Comparison of ENCODE assay signal across 12 mouse cellular contexts in the genomic region with DNA sequence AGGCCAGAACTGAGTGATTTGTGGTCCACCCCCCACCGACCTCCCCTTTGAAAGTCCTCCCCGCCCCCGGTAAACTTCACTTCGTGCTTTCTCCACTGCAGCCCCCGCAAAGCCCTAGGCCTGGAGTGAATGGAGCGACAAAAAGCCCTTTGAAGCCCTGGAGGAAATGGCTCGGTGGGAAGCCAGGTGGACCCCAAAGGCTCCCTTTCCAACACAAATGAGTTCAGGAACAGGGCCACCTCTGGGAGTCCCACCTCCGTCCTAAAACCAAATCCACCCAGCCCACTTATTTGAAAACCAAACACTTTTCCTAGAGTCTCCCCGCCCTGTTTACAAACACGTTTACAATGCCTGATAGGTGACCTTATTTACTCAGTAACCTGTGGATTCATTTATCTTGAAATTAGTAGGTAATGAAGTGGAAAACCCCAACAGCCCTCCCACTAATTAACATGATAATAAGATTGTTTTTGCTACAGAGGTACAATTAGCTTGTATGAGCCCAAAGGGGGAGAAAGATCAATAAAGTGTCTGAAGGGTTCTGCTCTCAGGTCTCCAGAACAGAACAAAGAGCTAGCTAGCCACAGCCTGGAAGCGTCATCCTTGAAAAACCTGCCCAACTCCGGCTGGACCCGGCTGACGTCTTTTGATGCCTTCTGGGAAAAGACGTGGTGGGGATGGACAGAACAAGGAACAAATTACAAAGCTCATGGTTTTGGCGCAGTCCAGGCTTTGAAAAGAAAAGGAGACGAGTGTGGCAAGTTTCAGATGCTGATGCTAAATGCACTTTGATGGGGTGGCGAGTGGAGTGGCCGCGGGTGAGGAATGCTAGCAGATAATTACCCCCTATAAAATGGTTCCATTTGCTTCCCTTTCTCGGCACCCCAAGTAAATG.
A peak's percentile ranks its signal among the peaks of the same experiment; 100 is the strongest.
DNase-seq lines count a peak whose midpoint lies in the region; ATAC-seq lines count a peak whose summit lies in the region.
"Had no signal": no experiment of that assay in that cellular context is flagged by ENCODE, and none has a peak within 500 bp of the region (broad histone marks: within the 10 kb centered on the region; RNA-seq: fewer than 3 reads in every experiment).

No protein-coding gene starts in this region.

- no peak for DNase-seq in kidney, adult 11 months
- peak; percentile 67 for DNase-seq in embryo, embryonic 9.5 days (ENCODE audit: extremely low spot score)
- no peak for DNase-seq in thymus, postnatal 4 days
- DNase-seq in B cell, adult 2 months, result no peak
- DNase-seq: heart, postnatal 10 days; thymus, adult 2 months had no signal

- peaks cover 28% of the 10 kb centered on the region for H3K4me1 ChIP-seq in kidney, embryonic 15.5 days
- H3K4me1 ChIP-seq in hindbrain, embryonic 15.5 days (replicated peaks), result peaks cover 10% of the 10 kb centered on the region
- H3K4me1 ChIP-seq in neural tube, embryonic 12.5 days, result peaks cover 7% of the 10 kb centered on the region; the same call in 1 of the 2 replicates
- H3K4me1 ChIP-seq: megakaryocyte, embryonic 14.5 days had no signal

- ATAC-seq in kidney, embryonic 15.5 days (replicated peaks; ENCODE audit: low FRiP score), result peak; percentile 76
- ATAC-seq in hindbrain, embryonic 15.5 days (ENCODE audit: low FRiP score, low read depth), result no peak
- no peak for ATAC-seq in neural tube, embryonic 12.5 days (ENCODE audit: low FRiP score, low read depth)
- no peak for ATAC-seq in CD4-positive, CD25-positive, alpha-beta regulatory T cell, adult 4 months

- H3K36me3 ChIP-seq in kidney, embryonic 15.5 days, result no peaks in the 10 kb centered on the region
- no peaks in the 10 kb centered on the region for H3K36me3 ChIP-seq in hindbrain, embryonic 15.5 days
- H3K36me3 ChIP-seq in neural tube, embryonic 12.5 days, result no peaks in the 10 kb centered on the region

- peak overlapping the region; percentile 37 for H3K4me2 ChIP-seq in kidney, embryonic 15.5 days
- H3K4me2 ChIP-seq in hindbrain, embryonic 15.5 days, result peak overlapping the region; percentile 45
- peak overlapping the region; percentile 41 for H3K4me2 ChIP-seq in neural tube, embryonic 12.5 days (replicated peaks)

- H3K4me3 ChIP-seq in kidney, embryonic 15.5 days (replicated peaks), result no peak overlapping the region
- peak overlapping the region; percentile 5; the same call in 1 of the 2 replicates for H3K4me3 ChIP-seq in hindbrain, embryonic 15.5 days
- no peak overlapping the region for H3K4me3 ChIP-seq in neural tube, embryonic 12.5 days
- H3K4me3 ChIP-seq: megakaryocyte, embryonic 14.5 days had no signal

- no peak overlapping the region; the same call in 1 of the 2 replicates for H3K9ac ChIP-seq in kidney, embryonic 15.5 days
- no peak overlapping the region for H3K9ac ChIP-seq in hindbrain, embryonic 15.5 days
- H3K9ac ChIP-seq in neural tube, embryonic 12.5 days, result no peak overlapping the region

- WGBS in kidney, embryonic 15.5 days, result 9% methylated on average over 21 of the region's 21 CpGs
- 5% methylated on average over 21 of the region's 21 CpGs for WGBS in hindbrain, embryonic 15.5 days
- WGBS in neural tube, embryonic 12.5 days, result 1% methylated on average over 21 of the region's 21 CpGs

- no peaks in the 10 kb centered on the region for H3K9me3 ChIP-seq in kidney, embryonic 15.5 days (replicated peaks)
- no peaks in the 10 kb centered on the region for H3K9me3 ChIP-seq in hindbrain, embryonic 15.5 days
- no peaks in the 10 kb centered on the region for H3K9me3 ChIP-seq in neural tube, embryonic 12.5 days

- H3K27me3 ChIP-seq in kidney, embryonic 15.5 days, result no peaks in the 10 kb centered on the region
- H3K27me3 ChIP-seq in hindbrain, embryonic 15.5 days, result peaks cover 11% of the 10 kb centered on the region; the same call in 1 of the 2 replicates
- no peaks in the 10 kb centered on the region for H3K27me3 ChIP-seq in neural tube, embryonic 12.5 days (replicated peaks)
- H3K27me3 ChIP-seq: CH12.LX had no signal

- H3K27ac ChIP-seq in kidney, embryonic 15.5 days, result peak overlapping the region; percentile 71
- no peak overlapping the region for H3K27ac ChIP-seq in hindbrain, embryonic 15.5 days (replicated peaks)
- H3K27ac ChIP-seq in neural tube, embryonic 12.5 days, result no peak overlapping the region
